In genomic region chr3:138849755-138850301, GRCm38 (mm10) we compare ENCODE assay signal across 16 mouse cellular contexts.
A peak's percentile ranks its signal among the peaks of the same experiment; 100 is the strongest.
DNase-seq lines count a peak whose midpoint lies in the region; ATAC-seq and TF ChIP-seq lines count a peak whose summit lies in the region.
"Had no signal": no experiment of that assay in that cellular context is flagged by ENCODE, and none has a peak within 500 bp of the region (broad histone marks: within the 10 kb centered on the region; RNA-seq: fewer than 3 reads in every experiment).

No protein-coding gene starts in this region.

- TF ChIP-seq POLR2A in olfactory bulb, adult 2 months (IDR thresholded peaks at IDR 0.05; ENCODE audit: insufficient read depth, low read depth, low read length), result no peak
- no peak for TF ChIP-seq POLR2A in thymus, adult 2 months (IDR thresholded peaks at IDR 0.05; ENCODE audit: control insufficient read depth, extremely low read depth, insufficient read depth, low read length, poor library complexity)

- no peaks in the 10 kb centered on the region for H3K9me3 ChIP-seq in midbrain, embryonic 12.5 days
- H3K9me3 ChIP-seq in midbrain, embryonic 16.5 days (replicated peaks; ENCODE audit: control insufficient read depth, low read length, poor library complexity, severe bottlenecking), result no peaks in the 10 kb centered on the region
- H3K9me3 ChIP-seq in forebrain, embryonic 12.5 days, result no peaks in the 10 kb centered on the region
- no peaks in the 10 kb centered on the region for H3K9me3 ChIP-seq in hindbrain, embryonic 14.5 days (ENCODE audit: control insufficient read depth, low read length)
- H3K9me3 ChIP-seq: heart, embryonic 15.5 days; limb, embryonic 15.5 days; lung, embryonic 15.5 days; stomach, embryonic 15.5 days had no signal

- no peak for DNase-seq in hindbrain, embryonic 14.5 days (ENCODE audit: low spot score)
- DNase-seq in urinary bladder, postnatal 36 days (ENCODE audit: low spot score in 2 of 2), result no peak
- DNase-seq in thymus, adult 2 months, result no peak
- DNase-seq: cerebellum, postnatal 36 days; gastrocnemius, postnatal 36 days; kidney, postnatal 10 days; thymus, postnatal 4 days had no signal

- H3K4me1 ChIP-seq in midbrain, embryonic 12.5 days, result peaks cover 56% of the 10 kb centered on the region
- peaks cover 53% of the 10 kb centered on the region for H3K4me1 ChIP-seq in midbrain, embryonic 16.5 days (ENCODE audit: control insufficient read depth, insufficient read depth, low read length)
- peaks cover 56% of the 10 kb centered on the region for H3K4me1 ChIP-seq in forebrain, embryonic 12.5 days
- peaks cover 56% of the 10 kb centered on the region for H3K4me1 ChIP-seq in hindbrain, embryonic 14.5 days (replicated peaks; ENCODE audit: control insufficient read depth, insufficient read depth, low read length)
- peaks cover 19% of the 10 kb centered on the region for H3K4me1 ChIP-seq in olfactory bulb, adult 2 months (ENCODE audit: control insufficient read depth, insufficient read depth, low read length)
- H3K4me1 ChIP-seq in thymus, adult 2 months (replicated peaks; ENCODE audit: control insufficient read depth, insufficient read depth, low read length), result 0 out of 2 replicates have a peak, but pooled peaks cover 3% of the 10 kb centered on the region
- H3K4me1 ChIP-seq: heart, embryonic 15.5 days had no signal

- 50% methylated on average over 11 of the region's 11 CpGs for WGBS in midbrain, embryonic 12.5 days
- 48% methylated on average over 11 of the region's 11 CpGs for WGBS in midbrain, embryonic 16.5 days
- WGBS in forebrain, embryonic 12.5 days, result 41% methylated on average over 11 of the region's 11 CpGs
- 49% methylated on average over 11 of the region's 11 CpGs for WGBS in hindbrain, embryonic 14.5 days
- WGBS in olfactory bulb, adult 2 months, result 29% methylated on average over 11 of the region's 11 CpGs
- 94% methylated on average over 11 of the region's 11 CpGs for WGBS in thymus, adult 2 months

- ATAC-seq in midbrain, embryonic 12.5 days (ENCODE audit: low FRiP score, low read depth), result no peak
- no peak for ATAC-seq in midbrain, embryonic 16.5 days
- ATAC-seq in forebrain, embryonic 12.5 days (ENCODE audit: low FRiP score), result no peak
- ATAC-seq in hindbrain, embryonic 14.5 days (ENCODE audit: low FRiP score), result no peak

- no peak overlapping the region for H3K4me2 ChIP-seq in midbrain, embryonic 12.5 days (replicated peaks)
- no peak overlapping the region for H3K4me2 ChIP-seq in midbrain, embryonic 16.5 days (ENCODE audit: low read length)
- H3K4me2 ChIP-seq in forebrain, embryonic 12.5 days, result no peak overlapping the region
- no peak overlapping the region for H3K4me2 ChIP-seq in hindbrain, embryonic 14.5 days (replicated peaks)
- H3K4me2 ChIP-seq: heart, embryonic 15.5 days; limb, embryonic 15.5 days; lung, embryonic 15.5 days; stomach, embryonic 15.5 days had no signal

- no peak overlapping the region for H3K4me3 ChIP-seq in midbrain, embryonic 12.5 days
- no peak overlapping the region for H3K4me3 ChIP-seq in midbrain, embryonic 16.5 days (ENCODE audit: low read depth, low read length)
- no peak overlapping the region for H3K4me3 ChIP-seq in forebrain, embryonic 12.5 days (replicated peaks)
- H3K4me3 ChIP-seq in hindbrain, embryonic 14.5 days (replicated peaks; ENCODE audit: low read length), result no peak overlapping the region
- H3K4me3 ChIP-seq in olfactory bulb, adult 2 months (ENCODE audit: insufficient read depth, low read depth, low read length), result no peak overlapping the region
- H3K4me3 ChIP-seq in thymus, adult 2 months (ENCODE audit: control insufficient read depth, insufficient read depth, low read length), result no peak overlapping the region
- H3K4me3 ChIP-seq: heart, embryonic 15.5 days; limb, embryonic 15.5 days; lung, embryonic 15.5 days; stomach, embryonic 15.5 days had no signal

- H3K27ac ChIP-seq in midbrain, embryonic 12.5 days (replicated peaks), result peak overlapping the region; percentile 8; the same call in 1 of the 2 replicates
- no peak overlapping the region for H3K27ac ChIP-seq in midbrain, embryonic 16.5 days (ENCODE audit: low read length)
- H3K27ac ChIP-seq in forebrain, embryonic 12.5 days, result peak overlapping the region; percentile 53; the same call in 1 of the 2 replicates
- 0 out of 2 replicates have a peak overlapping the region, but pooled peaks have one; percentile 39 for H3K27ac ChIP-seq in hindbrain, embryonic 14.5 days
- peak overlapping the region; percentile 35 for H3K27ac ChIP-seq in olfactory bulb, adult 2 months (ENCODE audit: insufficient read depth, low read depth, low read length)
- H3K27ac ChIP-seq in thymus, adult 2 months (ENCODE audit: control insufficient read depth, insufficient read depth, low read length), result no peak overlapping the region
- H3K27ac ChIP-seq: heart, embryonic 15.5 days; limb, embryonic 15.5 days; lung, embryonic 15.5 days; stomach, embryonic 15.5 days had no signal

- H3K27me3 ChIP-seq in midbrain, embryonic 12.5 days, result no peaks in the 10 kb centered on the region
- H3K27me3 ChIP-seq in midbrain, embryonic 16.5 days (ENCODE audit: control insufficient read depth, insufficient read depth, low read depth, low read length), result no peaks in the 10 kb centered on the region
- peaks cover 3% of the 10 kb centered on the region; the same call in 1 of the 2 replicates for H3K27me3 ChIP-seq in forebrain, embryonic 12.5 days
- no peaks in the 10 kb centered on the region for H3K27me3 ChIP-seq in hindbrain, embryonic 14.5 days (ENCODE audit: control insufficient read depth, insufficient read depth, low read length)
- no peaks in the 10 kb centered on the region for H3K27me3 ChIP-seq in thymus, adult 2 months (ENCODE audit: control insufficient read depth, insufficient read depth, low read length)
- H3K27me3 ChIP-seq: CH12.LX; heart, embryonic 15.5 days; limb, embryonic 15.5 days; stomach, embryonic 15.5 days had no signal

- no peak overlapping the region for H3K9ac ChIP-seq in midbrain, embryonic 12.5 days (replicated peaks)
- H3K9ac ChIP-seq in midbrain, embryonic 16.5 days (ENCODE audit: low read depth, low read length), result no peak overlapping the region
- H3K9ac ChIP-seq in forebrain, embryonic 12.5 days, result no peak overlapping the region
- H3K9ac ChIP-seq in hindbrain, embryonic 14.5 days, result no peak overlapping the region
- H3K9ac ChIP-seq: heart, embryonic 15.5 days; limb, embryonic 15.5 days; lung, embryonic 15.5 days; stomach, embryonic 15.5 days had no signal

- H3K36me3 ChIP-seq in midbrain, embryonic 12.5 days, result no peaks in the 10 kb centered on the region
- no peaks in the 10 kb centered on the region for H3K36me3 ChIP-seq in midbrain, embryonic 16.5 days (ENCODE audit: control insufficient read depth, insufficient read depth, low read length)
- H3K36me3 ChIP-seq in forebrain, embryonic 12.5 days (replicated peaks), result no peaks in the 10 kb centered on the region
- no peaks in the 10 kb centered on the region for H3K36me3 ChIP-seq in hindbrain, embryonic 14.5 days (replicated peaks; ENCODE audit: control insufficient read depth, insufficient read depth)
- no peaks in the 10 kb centered on the region for H3K36me3 ChIP-seq in thymus, adult 2 months (ENCODE audit: control insufficient read depth, insufficient read depth, low read length)
- H3K36me3 ChIP-seq: heart, embryonic 15.5 days; limb, embryonic 15.5 days; lung, embryonic 15.5 days; stomach, embryonic 15.5 days had no signal

- no peak for TF ChIP-seq CTCF in olfactory bulb, adult 2 months (IDR thresholded peaks at IDR 0.05; ENCODE audit: insufficient read depth, low read depth, low read length)
- TF ChIP-seq CTCF in thymus, adult 2 months (IDR thresholded peaks at IDR 0.05; ENCODE audit: borderline replicate concordance, control insufficient read depth, extremely low read depth, insufficient read depth, low read length, poor library complexity), result no peak

Comparison
In these comparisons a context has a peak if more than half of its experiments do, and no peak if none do; other contexts are left out.
1. H3K27ac ChIP-seq: peak in midbrain, embryonic 12.5 days (single experiment), forebrain, embryonic 12.5 days (single experiment), hindbrain, embryonic 14.5 days (single experiment) and olfactory bulb, adult 2 months (single experiment); none in midbrain, embryonic 16.5 days (single experiment) and thymus, adult 2 months (single experiment).